Mouse (Mus musculus) erythroblast, embryonic 14.5 days (primary cell): ENCODE measurements around the gene Gnai2.

Experiments
- GATA1 ChIP-seq: IDR thresholded peaks from 2 replicates; pipeline ENCODE4 v1.6.1; 2012; ENCODE audit warnings: low read length, inconsistent platforms, mixed read lengths
- TAL1 ChIP-seq: IDR thresholded peaks from 3 replicates; pipeline ENCODE4 v1.6.1; 2012; ENCODE audit warnings: low read length, inconsistent platforms, mixed read lengths

DNA sequence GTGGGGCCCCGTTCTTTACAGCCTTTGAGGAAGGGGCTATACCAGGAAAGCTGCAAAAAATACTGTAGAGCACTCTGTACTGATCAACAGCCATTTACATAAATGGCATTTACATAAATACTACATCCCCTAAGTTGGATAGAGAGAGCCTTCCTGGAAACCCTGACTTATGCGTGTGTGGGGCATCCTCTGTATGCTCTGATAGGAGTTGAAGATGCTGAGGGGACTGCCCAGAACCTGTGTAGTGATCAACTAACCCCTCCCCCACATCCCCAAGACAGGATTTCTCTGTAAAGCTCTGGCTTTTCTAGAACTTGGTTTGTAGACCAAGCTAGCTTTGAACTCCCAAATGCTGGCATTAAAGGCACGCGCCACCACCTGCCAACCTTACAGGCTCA, 25.7 kb downstream of the Gnai2 start:
- TF ChIP-seq GATA1: no peak
- no peak for TF ChIP-seq TAL1
